Mouse (Mus musculus): ENCODE measurements around the gene Lrrc47. TPM values are rescaled to one million over a fixed set of nuclear protein-coding genes. Genes with fewer than 3 reads are reported as not detected.
A peak's percentile ranks its signal among the peaks of the same experiment; 100 is the strongest.

The Lrrc47 gene
- polyA plus RNA-seq, 1 experiment from 2014 or later: 12.9 TPM

GRCm38 (mm10) chr4:154057696-154058095 lies 46.2 kb downstream of the Lrrc47 start:
- H3K9ac ChIP-seq (ENCODE audit: low read depth, low read length): no peak overlapping the region
- H3K4me2 ChIP-seq (ENCODE audit: low read length): no peak overlapping the region
- no peaks in the 10 kb centered on the region for H3K27me3 ChIP-seq (ENCODE audit: control insufficient read depth, insufficient read depth, low read depth, low read length)
- no peak for ATAC-seq
- 65% methylated on average over 4 of the region's 4 CpGs for WGBS
- H3K9me3 ChIP-seq (replicated peaks; ENCODE audit: control insufficient read depth, low read length, poor library complexity, severe bottlenecking): no peaks in the 10 kb centered on the region
- no peak overlapping the region for H3K4me3 ChIP-seq (ENCODE audit: low read depth, low read length)
- no peaks in the 10 kb centered on the region for H3K4me1 ChIP-seq (ENCODE audit: control insufficient read depth, insufficient read depth, low read length)
- H3K27ac ChIP-seq (ENCODE audit: low read length): no peak overlapping the region
- H3K36me3 ChIP-seq (ENCODE audit: control insufficient read depth, insufficient read depth, low read length): no peaks in the 10 kb centered on the region

- WGBS: 65% methylated on average over 14 of the region's 14 CpGs
Measured at GRCm38 (mm10) chr4:154064827-154065773, 53.6 kb downstream of the Lrrc47 start.

GRCm38 (mm10) chr4:154070896-154071295 lies 59.4 kb downstream of the Lrrc47 start:
- Histone ChIP-seq H3K27me3 (ENCODE audit: control insufficient read depth, insufficient read depth, low read depth, low read length) (peaks cover 21% of the 10 kb centered on the region), H3K27ac (ENCODE audit: low read length) (no peak overlapping the region), H3K36me3 (ENCODE audit: control insufficient read depth, insufficient read depth, low read length) (no peaks in the 10 kb centered on the region), H3K4me1 (ENCODE audit: control insufficient read depth, insufficient read depth, low read length) (peaks cover 4% of the 10 kb centered on the region; the same call in 1 of the 2 replicates), H3K9ac (ENCODE audit: low read depth, low read length) (no peak overlapping the region), H3K4me2 (ENCODE audit: low read length) (no peak overlapping the region), H3K9me3 (replicated peaks; ENCODE audit: control insufficient read depth, low read length, poor library complexity, severe bottlenecking) (no peaks in the 10 kb centered on the region), H3K4me3 (ENCODE audit: low read depth, low read length) (no peak overlapping the region)
- no peak for ATAC-seq
- 0% methylated on average over 5 of the region's 5 CpGs for WGBS

More at GRCm38 (mm10) chr4:154064827-154065773, 53.6 kb downstream of the Lrrc47 start:
- H3K27me3 ChIP-seq (ENCODE audit: control insufficient read depth, insufficient read depth, low read depth, low read length): peaks cover 4% of the 10 kb centered on the region
- H3K4me2 ChIP-seq (ENCODE audit: low read length): no peak overlapping the region
- H3K9me3 ChIP-seq (replicated peaks; ENCODE audit: control insufficient read depth, low read length, poor library complexity, severe bottlenecking): no peaks in the 10 kb centered on the region
- H3K4me3 ChIP-seq (ENCODE audit: low read depth, low read length): no peak overlapping the region
- H3K4me1 ChIP-seq (ENCODE audit: control insufficient read depth, insufficient read depth, low read length): no peaks in the 10 kb centered on the region
- no peaks in the 10 kb centered on the region for H3K36me3 ChIP-seq (ENCODE audit: control insufficient read depth, insufficient read depth, low read length)
- no peak overlapping the region for H3K9ac ChIP-seq (ENCODE audit: low read depth, low read length)
- peak; percentile 70 for ATAC-seq
- no peak overlapping the region for H3K27ac ChIP-seq (ENCODE audit: low read length)

Other genes with a start within 250 kb of the Lrrc47 start
- 55.5 and 56.8 TPM in 2 replicates for gene A430005L14Rik, start 54.5 kb upstream of the Lrrc47 start, polyA plus RNA-seq (2015; fragmentation: Nextera tagmentation; extraction: Ambion mirVana)
- gene Dffb, start 36.6 kb upstream of the Lrrc47 start, polyA plus RNA-seq (2015; fragmentation: Nextera tagmentation; extraction: Ambion mirVana): 10.3 and 11.5 TPM in 2 replicates
- gene Cep104, start 36.5 kb upstream of the Lrrc47 start, polyA plus RNA-seq (2015; fragmentation: Nextera tagmentation; extraction: Ambion mirVana): 16.9 and 17.6 TPM in 2 replicates
- gene Smim1, start 14.5 kb downstream of the Lrrc47 start, polyA plus RNA-seq (2015; fragmentation: Nextera tagmentation; extraction: Ambion mirVana): 7.1 and 9.7 TPM in 2 replicates
- gene Ccdc27, start 30.9 kb downstream of the Lrrc47 start, polyA plus RNA-seq (2015; fragmentation: Nextera tagmentation; extraction: Ambion mirVana): not detected in 2 replicates
- gene Trp73, start 128.5 kb downstream of the Lrrc47 start, polyA plus RNA-seq (2015; fragmentation: Nextera tagmentation; extraction: Ambion mirVana): 0.90 and 1.1 TPM in 2 replicates
- gene Wrap73, start 130.6 kb downstream of the Lrrc47 start, polyA plus RNA-seq (2015; fragmentation: Nextera tagmentation; extraction: Ambion mirVana): 43.5 and 45.6 TPM in 2 replicates
- gene Tprgl, start 148.9 kb downstream of the Lrrc47 start, polyA plus RNA-seq (2015; fragmentation: Nextera tagmentation; extraction: Ambion mirVana): 214 and 223 TPM in 2 replicates
- 9.3 and 10.6 TPM in 2 replicates for gene Megf6, start 159.0 kb downstream of the Lrrc47 start, polyA plus RNA-seq (2015; fragmentation: Nextera tagmentation; extraction: Ambion mirVana)